8 mouse cellular contexts compared by ENCODE assay signal in the genomic region with DNA sequence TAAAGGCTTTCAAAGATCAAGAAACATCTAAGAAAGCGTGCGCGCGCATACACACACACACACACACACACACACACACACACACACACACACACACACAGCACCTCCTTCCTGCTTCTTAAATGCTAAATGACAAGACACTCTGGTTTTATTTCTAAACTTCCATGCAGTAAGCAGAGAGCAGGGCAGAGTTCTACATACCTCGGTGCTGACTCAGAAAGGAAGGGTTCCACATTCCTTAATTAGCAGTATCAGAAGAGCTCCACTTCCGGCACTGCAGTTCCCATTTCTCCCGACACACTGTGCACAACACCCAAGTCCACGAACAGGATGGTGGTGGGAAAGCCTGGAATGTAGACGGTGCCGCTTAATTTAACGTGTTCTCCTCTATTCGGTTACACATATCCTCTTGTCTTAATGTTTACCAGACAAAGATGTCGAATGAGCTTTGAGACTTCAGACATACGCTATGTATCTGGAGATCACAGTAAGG. TPM values are rescaled to one million over a fixed set of nuclear protein-coding genes. Genes with fewer than 3 reads are reported as not detected.
A peak's percentile ranks its signal among the peaks of the same experiment; 100 is the strongest.
DNase-seq lines count a peak whose midpoint lies in the region; ATAC-seq and TF ChIP-seq lines count a peak whose summit lies in the region.

Gene Zfp217 (minus strand): TSS at position 443 of the 493 bp plus-strand sequence.

- H3K36me3 ChIP-seq in limb, embryonic 12.5 days, result no peaks in the 10 kb centered on the region
- no peaks in the 10 kb centered on the region for H3K36me3 ChIP-seq in limb, embryonic 10.5 days
- H3K36me3 ChIP-seq in embryonic facial prominence, embryonic 12.5 days, result no peaks in the 10 kb centered on the region
- no peaks in the 10 kb centered on the region for H3K36me3 ChIP-seq in lung, embryonic 14.5 days (ENCODE audit: insufficient read depth)
- no peaks in the 10 kb centered on the region for H3K36me3 ChIP-seq in neural tube, embryonic 15.5 days
- no peaks in the 10 kb centered on the region for H3K36me3 ChIP-seq in forebrain, embryonic 15.5 days

- no peak within 1 kb of the TSS for H3K4me3 ChIP-seq in limb, embryonic 12.5 days (replicated peaks)
- H3K4me3 ChIP-seq in limb, embryonic 10.5 days, result no peak within 1 kb of the TSS
- no peak within 1 kb of the TSS for H3K4me3 ChIP-seq in embryonic facial prominence, embryonic 12.5 days
- peak within 1 kb of the TSS; percentile 3 for H3K4me3 ChIP-seq in lung, embryonic 14.5 days (ENCODE audit: low read depth, low read length)
- no peak within 1 kb of the TSS for H3K4me3 ChIP-seq in neural tube, embryonic 15.5 days (replicated peaks)
- H3K4me3 ChIP-seq in forebrain, embryonic 15.5 days, result no peak within 1 kb of the TSS

- H3K27me3 ChIP-seq in limb, embryonic 12.5 days, result no peaks in the 10 kb centered on the region
- no peaks in the 10 kb centered on the region for H3K27me3 ChIP-seq in limb, embryonic 10.5 days (ENCODE audit: low read depth, poor library complexity, severe bottlenecking)
- no peaks in the 10 kb centered on the region for H3K27me3 ChIP-seq in embryonic facial prominence, embryonic 12.5 days
- no peaks in the 10 kb centered on the region for H3K27me3 ChIP-seq in lung, embryonic 14.5 days (ENCODE audit: insufficient read depth, low read length)
- no peaks in the 10 kb centered on the region for H3K27me3 ChIP-seq in neural tube, embryonic 15.5 days (replicated peaks)
- H3K27me3 ChIP-seq in forebrain, embryonic 15.5 days, result no peaks in the 10 kb centered on the region

- no peak within 1 kb of the TSS for H3K27ac ChIP-seq in limb, embryonic 12.5 days
- no peak within 1 kb of the TSS; the same call in 1 of the 2 replicates for H3K27ac ChIP-seq in limb, embryonic 10.5 days
- peak within 1 kb of the TSS; percentile 46; the same call in 1 of the 2 replicates for H3K27ac ChIP-seq in embryonic facial prominence, embryonic 12.5 days
- peak within 1 kb of the TSS; percentile 87 for H3K27ac ChIP-seq in lung, embryonic 14.5 days (ENCODE audit: low read depth)
- H3K27ac ChIP-seq in neural tube, embryonic 15.5 days (replicated peaks), result no peak within 1 kb of the TSS
- no peak within 1 kb of the TSS for H3K27ac ChIP-seq in forebrain, embryonic 15.5 days (replicated peaks)

- TF ChIP-seq CTCF in lung, embryonic 14.5 days (IDR thresholded peaks at IDR 0.05; ENCODE audit: low read depth), result peak; percentile 36

- intact Hi-C loops in left cerebral cortex, postnatal 25 days (cut with DNase I), result no loop called here

- H3K4me1 ChIP-seq in limb, embryonic 12.5 days (replicated peaks), result peaks cover 12% of the 10 kb centered on the region
- H3K4me1 ChIP-seq in limb, embryonic 10.5 days, result peaks cover 20% of the 10 kb centered on the region
- peaks cover 5% of the 10 kb centered on the region; the same call in 1 of the 2 replicates for H3K4me1 ChIP-seq in embryonic facial prominence, embryonic 12.5 days
- peaks cover 21% of the 10 kb centered on the region for H3K4me1 ChIP-seq in lung, embryonic 14.5 days (ENCODE audit: insufficient read depth)
- no peaks in the 10 kb centered on the region for H3K4me1 ChIP-seq in neural tube, embryonic 15.5 days
- peaks cover 6% of the 10 kb centered on the region for H3K4me1 ChIP-seq in forebrain, embryonic 15.5 days

- H3K4me2 ChIP-seq in limb, embryonic 12.5 days, result peak within 1 kb of the TSS; percentile 10; the same call in 1 of the 2 replicates
- 0 out of 2 replicates have a peak within 1 kb of the TSS, but pooled peaks have one; percentile 7 for H3K4me2 ChIP-seq in embryonic facial prominence, embryonic 12.5 days (replicated peaks)
- H3K4me2 ChIP-seq in lung, embryonic 14.5 days, result peak within 1 kb of the TSS; percentile 43
- no peak within 1 kb of the TSS for H3K4me2 ChIP-seq in neural tube, embryonic 15.5 days
- no peak within 1 kb of the TSS for H3K4me2 ChIP-seq in forebrain, embryonic 15.5 days (replicated peaks)

- no peak for DNase-seq in limb, embryonic 10.5 days (ENCODE audit: low spot score)
- peak; percentile 85 for DNase-seq in lung, embryonic 14.5 days
- DNase-seq in left cerebral cortex, postnatal 25 days (ENCODE audit: low spot score in 2 of 2), result no peak

- no peak within 1 kb of the TSS for H3K9ac ChIP-seq in limb, embryonic 12.5 days (replicated peaks)
- no peak within 1 kb of the TSS for H3K9ac ChIP-seq in embryonic facial prominence, embryonic 12.5 days
- H3K9ac ChIP-seq in lung, embryonic 14.5 days, result no peak within 1 kb of the TSS; the same call in 1 of the 2 replicates
- no peak within 1 kb of the TSS for H3K9ac ChIP-seq in neural tube, embryonic 15.5 days (replicated peaks)
- no peak within 1 kb of the TSS for H3K9ac ChIP-seq in forebrain, embryonic 15.5 days (replicated peaks)

- 51% methylated on average over 14 of the region's 14 CpGs for whole genome bisulfite sequencing in limb, embryonic 12.5 days
- 63% methylated on average over 14 of the region's 14 CpGs for WGBS in limb, embryonic 10.5 days
- 39% methylated on average over 14 of the region's 14 CpGs for WGBS in embryonic facial prominence, embryonic 12.5 days
- 14% methylated on average over 14 of the region's 14 CpGs for WGBS in lung, embryonic 14.5 days
- 67% methylated on average over 14 of the region's 14 CpGs for WGBS in neural tube, embryonic 15.5 days
- 71% methylated on average over 14 of the region's 14 CpGs for WGBS in forebrain, embryonic 15.5 days

- ATAC-seq in limb, embryonic 12.5 days (ENCODE audit: insufficient number of reproducible peaks, insufficient read depth, low FRiP score, low TSS enrichment, low read depth), result no peak
- no peak for ATAC-seq in embryonic facial prominence, embryonic 12.5 days (ENCODE audit: insufficient number of reproducible peaks, insufficient read depth, low FRiP score, low TSS enrichment)
- no peak for ATAC-seq in hematopoietic stem cell, adult 5-6 weeks (replicated peaks in 1 of 2; ENCODE audit: insufficient read depth in 1 of 2, low FRiP score in 2 of 2, low TSS enrichment in 1 of 2, low read depth in 1 of 2, poor library complexity in 2 of 2, severe bottlenecking in 2 of 2)
- peak; percentile 85 for ATAC-seq in lung, embryonic 14.5 days (ENCODE audit: insufficient read depth)
- ATAC-seq in neural tube, embryonic 15.5 days (ENCODE audit: low FRiP score), result no peak
- no peak for ATAC-seq in forebrain, embryonic 15.5 days (replicated peaks)

- H3K9me3 ChIP-seq in limb, embryonic 12.5 days, result no peaks in the 10 kb centered on the region
- no peaks in the 10 kb centered on the region for H3K9me3 ChIP-seq in limb, embryonic 10.5 days (replicated peaks)
- H3K9me3 ChIP-seq in embryonic facial prominence, embryonic 12.5 days, result no peaks in the 10 kb centered on the region
- H3K9me3 ChIP-seq in lung, embryonic 14.5 days (ENCODE audit: low read depth, low read length), result no peaks in the 10 kb centered on the region
- H3K9me3 ChIP-seq in neural tube, embryonic 15.5 days (replicated peaks), result no peaks in the 10 kb centered on the region
- no peaks in the 10 kb centered on the region for H3K9me3 ChIP-seq in forebrain, embryonic 15.5 days

RNA-seq across cellular contexts. Expression of gene Zfp217, which starts in this region (rescaled TPM):
- 5.0 and 5.1 TPM in 2 replicates for polyA plus RNA-seq in limb, embryonic 12.5 days (2016; fragmentation: Nextera tagmentation; extraction: Ambion mirVana)
- polyA plus RNA-seq in limb, embryonic 10.5 days (2016; fragmentation: Nextera tagmentation; extraction: Ambion mirVana), result 3.9 and 4.1 TPM in 2 replicates
- polyA plus RNA-seq in embryonic facial prominence, embryonic 12.5 days (2016; fragmentation: Nextera tagmentation; extraction: Ambion mirVana), result 4.5 and 4.9 TPM in 2 replicates
- 35.4 and 39.5 TPM in 2 replicates for total RNA-seq in hematopoietic stem cell, adult 5-6 weeks (2017)
- 4.9 and 6.0 TPM in 2 replicates for polyA plus RNA-seq in lung, embryonic 14.5 days (2014; fragmentation: Nextera tagmentation; extraction: Ambion mirVana)
- total RNA-seq in left cerebral cortex, postnatal 25 days (2021), result 1 to 10 TPM; 2.4 to 3.0 TPM
- polyA plus RNA-seq in neural tube, embryonic 15.5 days (2015; fragmentation: Nextera tagmentation; extraction: Ambion mirVana), result 0.82 and 2.4 TPM in 2 replicates
- polyA plus RNA-seq in forebrain, embryonic 15.5 days (2015; fragmentation: Nextera tagmentation; extraction: Ambion mirVana), result 1.4 and 1.9 TPM in 2 replicates

Comparison
In these comparisons a context has a peak if more than half of its experiments do, and no peak if none do; other contexts are left out.
1. H3K27ac ChIP-seq: peak in embryonic facial prominence, embryonic 12.5 days (single experiment) and lung, embryonic 14.5 days (single experiment); none in limb, embryonic 12.5 days (single experiment), limb, embryonic 10.5 days (single experiment), neural tube, embryonic 15.5 days (single experiment) and forebrain, embryonic 15.5 days (single experiment).
2. H3K4me2 ChIP-seq: peak in limb, embryonic 12.5 days (single experiment), embryonic facial prominence, embryonic 12.5 days (single experiment) and lung, embryonic 14.5 days (single experiment); none in neural tube, embryonic 15.5 days (single experiment) and forebrain, embryonic 15.5 days (single experiment).